Comparison of ENCODE assay signal across 13 mouse cellular contexts in genomic region chr6:72949161-72949756, GRCm38 (mm10). TPM values are rescaled to one million over a fixed set of nuclear protein-coding genes. Genes with fewer than 3 reads are reported as not detected.
A peak's percentile ranks its signal among the peaks of the same experiment; 100 is the strongest.
DNase-seq lines count a peak whose midpoint lies in the region.
"Had no signal": no experiment of that assay in that cellular context is flagged by ENCODE, and none has a peak within 500 bp of the region (broad histone marks: within the 10 kb centered on the region; RNA-seq: fewer than 3 reads in every experiment).

No protein-coding gene starts in this region.

- peak; percentile 62 to 79 for DNase-seq in left cerebral cortex, adult 18-20 months (ENCODE audit: low spot score in 2 of 2)
- DNase-seq in left cerebral cortex, postnatal 4 days: no peak
- peak; percentile 64 to 82 for DNase-seq in frontal cortex, adult 2 months (ENCODE audit: extremely low spot score in 1 of 2, low spot score in 1 of 2)
- peak; percentile 63 to 85 for DNase-seq in layer of hippocampus, postnatal 14 days (ENCODE audit: low spot score in 2 of 2)
- peak; percentile 41 for DNase-seq in right cerebral cortex, postnatal 14 days
- no peak for DNase-seq in gastrocnemius, postnatal 14 days
- DNase-seq in c-Kit-positive CD71-positive TER-119-positive erythroid progenitor cells, embryonic 14.5 days (ENCODE audit: low spot score): no peak
- DNase-seq in cerebellum, adult 18-20 months: no peak
- DNase-seq: adrenal gland, postnatal 10 days; B cell, adult 2 months; heart, postnatal 36 days; kidney, adult 8-10 months; liver, embryonic 13.5 days had no signal

- intact Hi-C loops in left cerebral cortex, postnatal 4 days (cut with DNase I): no loop called here
- intact Hi-C loops in gastrocnemius, postnatal 14 days (cut with DNase I; ENCODE audit: low total_unique reads): no loop called here

RNA-seq across cellular contexts. Expression of gene Tmsb10, which starts 9.3 kb away (rescaled TPM):
- 100 to 1,000 TPM; 420 to 461 TPM for total RNA-seq in left cerebral cortex, adult 18-20 months (2021)
- 1,000 to 10,000 TPM; 2,786 to 2,903 TPM for total RNA-seq in left cerebral cortex, postnatal 4 days (2021)
- polyA plus RNA-seq in frontal cortex, adult 2 months (2012; rRNA removed): 603 and 636 TPM in 2 replicates
- total RNA-seq in layer of hippocampus, postnatal 14 days (2021): 100 to 1,000 TPM; 787 to 793 TPM
- 100 to 1,000 TPM; 225 to 328 TPM for total RNA-seq in gastrocnemius, postnatal 14 days (2021)

RNA-seq across cellular contexts. Expression of gene Kcmf1, which starts 49.5 kb away (rescaled TPM):
- 10 to 100 TPM; 74.5 to 74.7 TPM for total RNA-seq in left cerebral cortex, adult 18-20 months (2021)
- 10 to 100 TPM; 68.4 to 73.0 TPM for total RNA-seq in left cerebral cortex, postnatal 4 days (2021)
- 73.0 and 89.1 TPM in 2 replicates for polyA plus RNA-seq in frontal cortex, adult 2 months (2012; rRNA removed)
- total RNA-seq in layer of hippocampus, postnatal 14 days (2021): 10 to 100 TPM; 58.6 to 63.0 TPM
- total RNA-seq in gastrocnemius, postnatal 14 days (2021): 10 to 100 TPM; 78.7 to 84.8 TPM

Comparison
In these comparisons a context has a peak if more than half of its experiments do, and no peak if none do; other contexts are left out.
1. DNase-seq: peak in left cerebral cortex, adult 18-20 months (2 of 2), frontal cortex, adult 2 months (2 of 2), layer of hippocampus, postnatal 14 days (2 of 2) and right cerebral cortex, postnatal 14 days (single experiment); none in left cerebral cortex, postnatal 4 days (single experiment), gastrocnemius, postnatal 14 days (single experiment), c-Kit-positive CD71-positive TER-119-positive erythroid progenitor cells, embryonic 14.5 days (single experiment) and cerebellum, adult 18-20 months (0 of 2).